Mouse (Mus musculus) liver, postnatal 0 days (tissue): ENCODE data around the gene Ccdc9b. TPM values are rescaled to one million over a fixed set of nuclear protein-coding genes. Genes with fewer than 3 reads are reported as not detected.
A peak's percentile ranks its signal among the peaks of the same experiment; 100 is the strongest.

ENCODE experiments used
- ATAC-seq: fragments of 200-750 bp; cut with Nextera tagmentation; 2 replicates; pipeline ENCODE4 v1.8.0; 2017; ENCODE audit warnings: mild to moderate bottlenecking, moderate library complexity
- DNase-seq: peaks from one replicate; pipeline ENCODE4 v3.0.0-alpha.2; 2016
- H3K27ac ChIP-seq: fragments of 300-500 bp; sonication (generic); 2 replicates; pipeline ENCODE4 v1.5.1; 2014; ENCODE audit warnings: antibody characterized with exemption, moderate library complexity, mild to moderate bottlenecking, low read depth
- H3K27me3 ChIP-seq: fragments of 300-500 bp; sonication (generic); 2 replicates; pipeline ENCODE4 v1.6.1; 2014; ENCODE audit warnings: low read length, control low read depth, mixed read lengths; ENCODE audit not compliant: insufficient read depth
- H3K36me3 ChIP-seq: fragments of 300-500 bp; sonication (generic); replicated peaks from 2 replicates; pipeline ENCODE4 v1.6.1; 2014; ENCODE audit warnings: mild to moderate bottlenecking, control low read depth, low read length, moderate library complexity, mixed read lengths; ENCODE audit not compliant: insufficient read depth
- H3K4me1 ChIP-seq: fragments of 300-500 bp; sonication (generic); 2 replicates; pipeline ENCODE4 v1.6.1; 2014; ENCODE audit warnings: antibody characterized with exemption, mild to moderate bottlenecking, control low read depth; ENCODE audit not compliant: insufficient read depth
- H3K4me2 ChIP-seq: fragments of 300-500 bp; sonication (generic); 2 replicates; pipeline ENCODE4 v1.6.1; 2014; ENCODE audit warnings: low read depth, mild to moderate bottlenecking, low read length, moderate library complexity, mixed read lengths
- H3K4me3 ChIP-seq: fragments of 300-500 bp; sonication (generic); 2 replicates; pipeline ENCODE4 v1.5.1; 2014; ENCODE audit warnings: low read depth, low read length
- H3K9ac ChIP-seq: fragments of 300-500 bp; sonication (generic); replicated peaks from 2 replicates; pipeline ENCODE4 v1.6.1; 2014; ENCODE audit warnings: mild to moderate bottlenecking, moderate library complexity
- H3K9me3 ChIP-seq: fragments of 300-500 bp; sonication (generic); 2 replicates; pipeline ENCODE4 v1.6.1; 2016; ENCODE audit warnings: mild to moderate bottlenecking, control low read depth, low read length, mixed read lengths
- CTCF ChIP-seq: sonication (generic); IDR thresholded peaks from 2 replicates; pipeline ENCODE4 v1.5.1; 2016; ENCODE audit warnings: antibody characterized with exemption, low read depth
- EP300 ChIP-seq: IDR thresholded peaks from 2 replicates; pipeline ENCODE4 v1.6.1; 2016; ENCODE audit warnings: antibody characterized with exemption, low read depth, mild to moderate bottlenecking
- WGBS: fragments of 180-500 bp; shearing (Covaris S2); extraction: QIAGEN DNeasy Blood & Tissue Kit; methylation state at CpG from one replicate; pipeline ENCODE4 v1.1.7; 2014; ENCODE audit not compliant: insufficient replicate concordance; 5-methylcytosine and 5-hydroxymethylcytosine counted together
- polyA plus RNA-seq: library from polyadenylated mRNA; unstranded; fragments of >200 nt; fragmentation: Nextera tagmentation; extraction: Ambion mirVana; gene quantifications from 2 replicates; pipeline ENCODE4 v1.2.1, GENCODE M21; 2015

The Ccdc9b gene
- polyA plus RNA-seq, 1 experiment from 2014 or later, result 0.52 TPM

DNA sequence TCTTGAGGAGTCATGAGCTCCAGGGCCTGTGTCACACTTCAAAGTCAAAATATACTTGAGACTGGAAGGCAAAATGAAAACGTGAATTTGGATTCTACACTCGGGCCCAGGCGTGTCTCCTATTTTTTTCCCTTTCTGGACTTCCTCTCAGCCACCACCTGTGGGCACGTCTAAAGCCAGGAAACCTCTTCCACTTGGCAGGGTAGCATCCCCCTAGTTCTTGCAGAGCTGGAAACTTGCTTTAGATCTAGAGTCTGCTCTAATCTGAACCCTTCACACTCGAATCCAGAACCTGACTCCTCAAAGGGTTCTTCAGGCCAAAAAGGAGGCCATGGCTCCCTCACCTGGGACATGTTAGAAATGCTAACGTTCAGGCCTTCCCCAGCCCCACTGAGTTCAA lies 7.1 kb downstream of the Ccdc9b start:
- Histone ChIP-seq H3K4me2 (no peak overlapping the region), H3K9ac (no peak overlapping the region), H3K27me3 (0 out of 2 replicates have a peak, but pooled peaks cover 8% of the 10 kb centered on the region), H3K9me3 (no peaks in the 10 kb centered on the region), H3K4me1 (peaks cover 22% of the 10 kb centered on the region), H3K27ac (no peak overlapping the region), H3K36me3 (peaks cover 2% of the 10 kb centered on the region), H3K4me3 (no peak overlapping the region)
- ATAC-seq (no peak), DNase-seq (no peak)
- 66% methylated on average over 6 of the region's 6 CpGs for WGBS
- TF ChIP-seq EP300 (no peak), CTCF (no peak)

DNA sequence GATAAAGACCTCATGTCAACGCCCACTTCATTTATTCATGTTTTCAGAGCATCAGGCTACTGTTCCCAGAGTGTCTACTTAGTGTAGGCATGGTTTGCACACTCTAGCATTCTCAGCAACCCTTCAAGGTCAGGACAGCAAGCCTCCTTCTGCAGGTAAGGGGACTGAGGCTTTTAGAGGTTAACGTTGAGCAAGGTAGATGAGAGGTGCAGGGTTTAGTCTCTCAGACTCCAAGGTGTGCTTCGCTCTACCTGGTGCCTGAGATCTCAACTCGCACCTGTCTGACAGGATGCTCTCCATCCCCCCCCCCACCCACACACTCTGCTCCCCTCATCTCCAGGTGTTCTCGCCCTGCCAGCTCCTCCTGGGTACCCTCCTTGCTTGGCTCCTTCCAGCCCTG lies 8.3 kb downstream of the Ccdc9b start:
- 85% methylated on average over 5 of the region's 5 CpGs for WGBS
- no peak overlapping the region for H3K27ac ChIP-seq
- DNase-seq, result no peak

DNA sequence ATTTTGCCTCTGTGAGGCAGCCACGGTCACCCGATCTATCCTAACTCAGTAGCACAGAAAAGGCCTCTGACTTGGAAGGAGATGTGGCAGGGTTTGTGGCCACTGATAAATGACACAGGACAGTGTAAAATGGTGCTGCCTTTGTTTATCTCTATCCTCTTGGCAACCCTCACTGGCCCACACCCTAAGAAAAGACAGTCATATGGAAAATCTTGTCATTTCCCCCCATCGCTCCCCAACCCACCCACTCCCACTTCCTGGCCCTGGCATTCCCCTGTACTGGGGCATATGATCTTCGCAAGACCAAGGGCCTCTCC lies 9.7 kb downstream of the Ccdc9b start:
- ATAC-seq, result no peak
- 43% methylated on average over 4 of the region's 4 CpGs for WGBS
- TF ChIP-seq EP300 (no peak), CTCF (no peak)
- H3K4me3 ChIP-seq, result no peak overlapping the region
- peaks cover 12% of the 10 kb centered on the region for H3K36me3 ChIP-seq
- no peaks in the 10 kb centered on the region for H3K9me3 ChIP-seq
- H3K4me2 ChIP-seq, result 0 out of 2 replicates have a peak overlapping the region, but pooled peaks have one; percentile 9
- DNase-seq, result no peak
- H3K4me1 ChIP-seq, result peaks cover 19% of the 10 kb centered on the region
- peak overlapping the region; percentile 75; the same call in 1 of the 2 replicates for H3K27ac ChIP-seq
- no peak overlapping the region for H3K9ac ChIP-seq
- no peaks in the 10 kb centered on the region for H3K27me3 ChIP-seq

More for the DNA sequence above, 8.3 kb downstream of the Ccdc9b start:
- Histone ChIP-seq H3K9me3 (no peaks in the 10 kb centered on the region), H3K9ac (no peak overlapping the region), H3K4me3 (no peak overlapping the region), H3K4me1 (peaks cover 17% of the 10 kb centered on the region), H3K36me3 (peaks cover 7% of the 10 kb centered on the region), H3K27me3 (0 out of 2 replicates have a peak, but pooled peaks cover 4% of the 10 kb centered on the region), H3K4me2 (no peak overlapping the region)
- TF ChIP-seq EP300, result no peak
- no peak for TF ChIP-seq CTCF
- ATAC-seq, result no peak

DNA sequence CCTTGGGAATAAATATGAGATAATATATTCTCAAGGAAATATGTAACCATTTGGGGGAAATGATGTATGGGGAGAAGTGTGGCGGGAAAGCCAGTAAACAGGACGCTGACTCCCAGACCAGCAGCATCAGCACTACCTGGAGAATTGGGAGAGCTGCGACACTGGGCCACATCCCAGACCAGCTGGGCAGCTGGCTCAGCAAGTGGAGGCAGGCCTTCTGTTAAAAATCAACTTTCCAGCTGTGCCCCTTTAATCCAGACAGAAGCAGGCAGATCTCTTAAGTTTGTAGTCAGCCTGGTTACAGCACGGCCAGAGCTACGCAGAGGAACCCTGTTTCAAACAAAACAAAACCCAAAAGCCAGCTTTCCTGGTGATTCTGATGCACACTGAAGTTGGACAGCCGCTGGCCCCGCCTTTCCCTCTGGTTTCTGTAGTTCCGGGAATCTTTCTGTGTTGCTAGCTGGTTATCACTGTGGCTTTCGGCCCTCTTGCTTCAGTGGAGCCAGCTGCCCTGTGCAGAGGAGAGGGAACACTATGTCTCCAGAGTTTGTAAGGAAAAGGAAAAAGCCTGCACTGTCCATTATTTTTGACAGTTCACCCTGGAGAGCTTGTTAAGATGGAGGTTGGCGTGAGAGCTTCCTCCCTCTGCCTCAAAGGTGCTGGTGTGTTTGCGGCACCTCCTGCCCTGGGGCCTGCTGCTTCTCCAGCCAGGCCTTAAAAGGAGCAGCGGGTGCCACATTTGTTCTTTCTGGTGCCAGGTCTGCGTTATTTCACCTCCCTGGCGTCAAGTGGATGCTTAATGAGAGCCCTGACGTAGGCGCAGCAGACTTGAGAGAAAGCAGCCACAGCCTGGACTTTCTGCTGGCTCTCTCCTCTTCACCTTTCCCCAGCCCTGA lies 10.3 kb downstream of the Ccdc9b start:
- 64% methylated on average over 16 of the region's 16 CpGs for WGBS
- ATAC-seq (peak; percentile 24; the same call in 1 of the 2 replicates), DNase-seq (no peak)

DNA sequence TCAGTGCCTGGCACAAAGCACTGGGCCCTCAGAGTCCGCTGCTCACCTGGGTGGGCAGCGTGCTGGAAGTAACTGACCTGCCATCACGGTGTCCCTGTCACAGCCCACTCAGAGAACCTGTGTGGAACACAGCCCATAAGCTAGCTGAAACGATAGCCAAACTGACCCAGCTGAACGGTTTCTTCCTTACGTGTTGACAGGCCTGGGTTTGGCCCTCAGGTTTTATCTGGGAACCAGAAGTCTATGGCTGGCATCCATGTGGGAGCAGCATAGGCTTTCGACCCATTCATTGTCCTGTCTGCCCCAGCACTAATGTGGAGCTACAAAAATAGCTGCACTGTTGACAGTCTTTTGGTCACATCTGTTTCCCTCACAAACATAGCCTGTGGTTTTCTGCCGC lies 12.0 kb downstream of the Ccdc9b start:
- H3K36me3 ChIP-seq, result peaks cover 12% of the 10 kb centered on the region
- no peaks in the 10 kb centered on the region for H3K27me3 ChIP-seq
- 67% methylated on average over 8 of the region's 8 CpGs for WGBS
- H3K9ac ChIP-seq, result no peak overlapping the region
- peaks cover 28% of the 10 kb centered on the region for H3K4me1 ChIP-seq
- no peaks in the 10 kb centered on the region for H3K9me3 ChIP-seq
- peak overlapping the region; percentile 39; the same call in 1 of the 2 replicates for H3K27ac ChIP-seq
- H3K4me2 ChIP-seq, result no peak overlapping the region
- H3K4me3 ChIP-seq, result no peak overlapping the region
- DNase-seq, result no peak
- no peak for TF ChIP-seq EP300
- no peak for TF ChIP-seq CTCF
- ATAC-seq, result no peak

More for the DNA sequence above, 10.3 kb downstream of the Ccdc9b start:
- Histone ChIP-seq H3K9me3 (no peaks in the 10 kb centered on the region), H3K4me3 (no peak overlapping the region), H3K36me3 (peaks cover 12% of the 10 kb centered on the region), H3K9ac (peak overlapping the region; percentile 26; the same call in 1 of the 2 replicates), H3K4me1 (peaks cover 25% of the 10 kb centered on the region), H3K27me3 (no peaks in the 10 kb centered on the region), H3K4me2 (0 out of 2 replicates have a peak overlapping the region, but pooled peaks have one; percentile 9), H3K27ac (peak overlapping the region; percentile 75)
- no peak for TF ChIP-seq CTCF
- TF ChIP-seq EP300, result no peak

DNA sequence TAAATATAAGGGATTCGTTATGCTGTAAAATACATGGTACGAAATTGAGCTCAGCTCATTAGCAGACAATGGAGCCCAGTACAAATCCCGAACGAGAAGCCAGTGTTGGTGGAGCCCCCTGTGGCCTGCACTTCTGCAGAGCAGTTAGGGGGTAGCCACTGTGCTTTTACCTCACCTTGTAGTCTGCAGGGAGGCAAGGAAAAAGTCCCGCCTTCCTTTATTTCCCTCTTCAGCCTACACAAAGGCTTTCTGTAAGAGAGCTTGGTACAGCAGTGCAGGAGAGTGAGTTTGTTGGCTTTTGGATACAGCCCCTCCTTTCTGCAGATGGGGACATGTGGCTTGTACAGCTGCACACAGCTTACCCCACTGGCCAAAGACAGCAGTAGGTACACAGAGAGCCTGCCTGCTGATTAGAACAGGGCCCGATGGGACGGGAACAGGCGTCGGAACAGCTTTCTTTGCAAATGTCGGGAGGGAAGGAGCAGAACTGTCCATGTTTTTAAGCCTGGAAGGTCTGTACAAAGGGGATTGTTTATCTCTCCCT lies 13.0 kb downstream of the Ccdc9b start:
- H3K27ac ChIP-seq, result 0 out of 2 replicates have a peak overlapping the region, but pooled peaks have one; percentile 16
- H3K36me3 ChIP-seq, result peaks cover 12% of the 10 kb centered on the region
- ATAC-seq, result no peak
- TF ChIP-seq CTCF (no peak), EP300 (no peak)
- no peak overlapping the region for H3K4me3 ChIP-seq
- peaks cover 5% of the 10 kb centered on the region for H3K27me3 ChIP-seq
- peaks cover 38% of the 10 kb centered on the region for H3K4me1 ChIP-seq
- no peak for DNase-seq
- WGBS, result 75% methylated on average over 10 of the region's 10 CpGs
- H3K9me3 ChIP-seq, result no peaks in the 10 kb centered on the region
- H3K9ac ChIP-seq, result no peak overlapping the region
- no peak overlapping the region for H3K4me2 ChIP-seq
